Mouse (Mus musculus) forebrain, postnatal 0 days (tissue): ENCODE results near the gene Tshz2. TPM values are rescaled to one million over a fixed set of nuclear protein-coding genes. Genes with fewer than 3 reads are reported as not detected.

Experiments
- ATAC-seq: fragments of 200-750 bp; cut with Nextera tagmentation; 2 replicates; pipeline ENCODE4 v1.8.0; 2017; ENCODE audit warnings: mild to moderate bottlenecking, moderate library complexity
- DNase-seq: peaks from one replicate; pipeline ENCODE4 v3.0.0-alpha.2; 2015
- H3K27ac ChIP-seq: fragments of 300-500 bp; sonication (generic); 2 replicates; pipeline ENCODE4 v1.5.1; 2014; ENCODE audit warnings: low read depth, mild to moderate bottlenecking, antibody characterized with exemption, low read length, moderate library complexity, mixed read lengths
- H3K27me3 ChIP-seq: fragments of 300-500 bp; sonication (generic); 2 replicates; pipeline ENCODE4 v1.6.1; 2014; ENCODE audit warnings: mild to moderate bottlenecking, low read length, mixed read lengths; ENCODE audit not compliant: insufficient read depth
- H3K36me3 ChIP-seq: fragments of 300-500 bp; sonication (generic); 2 replicates; pipeline ENCODE4 v1.6.1; 2014; ENCODE audit warnings: mild to moderate bottlenecking, moderate library complexity; ENCODE audit not compliant: insufficient read depth
- H3K4me1 ChIP-seq: fragments of 300-500 bp; sonication (generic); 2 replicates; pipeline ENCODE4 v1.6.1; 2014; ENCODE audit warnings: antibody characterized with exemption; ENCODE audit not compliant: insufficient read depth
- H3K4me2 ChIP-seq: fragments of 300-500 bp; sonication (generic); 2 replicates; pipeline ENCODE4 v1.6.1; 2014; ENCODE audit warnings: low read depth, mild to moderate bottlenecking, moderate library complexity
- H3K4me3 ChIP-seq: fragments of 300-500 bp; sonication (generic); 2 replicates; pipeline ENCODE4 v1.5.1; 2014; ENCODE audit warnings: low read depth, low read length, mixed read lengths
- H3K9ac ChIP-seq: fragments of 300-500 bp; sonication (generic); 2 replicates; pipeline ENCODE4 v1.6.1; 2014; ENCODE audit warnings: mild to moderate bottlenecking
- H3K9me3 ChIP-seq: fragments of 300-500 bp; sonication (generic); 2 replicates; pipeline ENCODE4 v1.6.1; 2016; ENCODE audit warnings: low read length
- CTCF ChIP-seq: sonication (generic); IDR thresholded peaks from 2 replicates; pipeline ENCODE4 v1.5.1; 2016; ENCODE audit warnings: antibody characterized with exemption, control low read depth, low read depth
- WGBS: fragments of 180-500 bp; shearing (Covaris S2); extraction: QIAGEN DNeasy Blood & Tissue Kit; methylation state at CpG from one replicate; pipeline ENCODE4 v1.1.7; 2014; 5-methylcytosine and 5-hydroxymethylcytosine counted together
- polyA plus RNA-seq: library from polyadenylated mRNA; unstranded; fragments of >200 nt; fragmentation: Nextera tagmentation; extraction: Ambion mirVana; gene quantifications from 2 replicates; pipeline ENCODE4 v1.2.1, GENCODE M21; 2015
- total RNA-seq: library from RNA; depleted of rRNA; stranded (reverse); fragments of >200 nt; gene quantifications from 2 replicates; pipeline ENCODE4 v1.2.3, GENCODE M21; 2014; rRNA removed

Gene Tshz2
- total and polyA plus RNA-seq, 2 experiments from 2014 or later: 19.7 to 29.2 TPM

DNA sequence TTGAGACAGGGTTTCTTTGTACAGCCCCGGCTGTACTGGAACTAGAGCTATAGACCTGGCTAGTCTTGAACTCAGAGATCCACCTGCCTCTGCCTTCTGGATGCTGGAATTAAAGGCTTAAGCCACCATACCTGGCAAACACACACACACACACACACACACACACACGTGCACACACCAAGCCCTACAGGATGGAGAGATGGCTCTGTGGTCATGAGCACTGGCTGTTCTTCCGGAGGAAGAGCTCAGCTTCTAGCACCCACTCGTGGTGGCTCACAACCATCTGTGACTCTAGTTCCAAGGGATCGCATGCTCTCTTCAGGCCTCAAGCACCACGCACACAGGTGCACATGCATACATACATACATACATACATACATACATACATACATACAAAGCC, 471.6 kb downstream of the Tshz2 start:
- ATAC-seq (no peak), DNase-seq (no peak)
- Histone ChIP-seq H3K4me1 (no peaks in the 10 kb centered on the region), H3K4me2 (no peak overlapping the region), H3K4me3 (no peak overlapping the region), H3K36me3 (no peaks in the 10 kb centered on the region), H3K27me3 (no peaks in the 10 kb centered on the region), H3K9ac (no peak overlapping the region), H3K9me3 (no peaks in the 10 kb centered on the region), H3K27ac (no peak overlapping the region)
- TF ChIP-seq CTCF: no peak
- 90% methylated on average over 6 of the region's 6 CpGs for WGBS

DNA sequence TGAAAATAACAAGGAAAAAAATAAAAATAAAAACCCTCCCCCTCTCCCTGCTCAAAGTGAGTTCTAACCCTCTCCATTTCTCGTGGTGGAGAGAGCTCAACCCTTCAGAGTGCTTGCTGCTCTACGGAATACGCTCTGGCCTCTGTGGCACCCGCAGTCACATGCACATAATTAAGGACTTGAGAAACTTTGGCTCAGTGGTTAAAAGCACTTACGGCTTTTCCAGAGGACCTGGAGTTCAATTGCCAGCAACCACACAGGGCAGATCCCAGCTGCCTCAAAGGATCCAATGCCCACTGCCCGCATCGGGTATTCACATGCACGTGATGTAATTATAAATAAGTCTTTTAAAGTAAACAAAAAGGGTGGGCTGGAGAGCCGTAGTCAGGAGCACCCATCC, 473.2 kb downstream of the Tshz2 start:
- DNase-seq (no peak), ATAC-seq (peak; percentile 58; the same call in 1 of the 2 replicates)
- no peaks in the 10 kb centered on the region for H3K9me3 ChIP-seq
- WGBS: 46% methylated on average over 9 of the region's 9 CpGs
- no peak for TF ChIP-seq CTCF
- H3K4me1 ChIP-seq: no peaks in the 10 kb centered on the region
- H3K4me2 ChIP-seq: no peak overlapping the region
- no peak overlapping the region for H3K4me3 ChIP-seq
- no peak overlapping the region for H3K9ac ChIP-seq
- H3K36me3 ChIP-seq: no peaks in the 10 kb centered on the region
- no peaks in the 10 kb centered on the region for H3K27me3 ChIP-seq
- no peak overlapping the region for H3K27ac ChIP-seq

DNA sequence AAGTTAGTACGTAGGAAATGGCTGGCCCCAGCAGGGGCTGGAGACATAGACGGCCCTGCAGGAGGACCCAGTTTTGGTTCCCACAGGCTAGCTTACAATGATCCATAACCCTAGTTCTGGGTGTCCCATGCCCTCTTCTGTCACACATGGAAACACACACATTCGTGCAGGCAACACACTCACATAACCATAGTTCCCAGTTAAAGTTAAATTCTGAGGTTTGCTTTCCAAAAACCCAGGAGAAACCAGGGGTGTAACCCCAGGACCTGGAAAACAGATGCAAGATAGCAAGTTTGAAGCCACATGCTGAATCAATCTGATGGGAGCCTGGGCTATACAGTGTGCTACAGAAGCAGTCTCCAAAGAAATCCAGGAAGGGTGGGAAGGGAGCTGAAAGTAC, 475.0 kb downstream of the Tshz2 start:
- H3K9me3 ChIP-seq: no peaks in the 10 kb centered on the region
- 80% methylated on average over 3 of the region's 3 CpGs for WGBS
- ATAC-seq: no peak

DNA sequence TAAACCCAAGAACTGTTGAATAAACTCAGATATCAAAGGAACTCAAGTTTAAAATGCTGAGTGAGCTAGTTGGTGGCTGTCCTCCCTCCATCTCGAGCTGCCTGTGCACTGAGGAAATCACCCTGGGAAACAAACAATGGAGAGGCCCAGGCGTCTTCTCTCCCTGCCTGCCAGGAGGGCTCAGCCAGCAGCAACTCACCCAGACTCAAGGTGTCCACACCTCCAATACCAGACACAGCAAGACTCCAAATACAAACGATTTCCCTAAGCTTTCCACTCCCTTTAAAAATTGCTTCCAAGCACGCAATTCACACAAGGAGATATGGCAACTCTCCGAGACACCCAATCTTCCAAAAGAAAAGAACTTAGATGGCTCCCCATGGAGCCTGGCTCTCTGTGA, 476.7 kb downstream of the Tshz2 start:
- H3K36me3 ChIP-seq: 0 out of 2 replicates have a peak, but pooled peaks cover 2% of the 10 kb centered on the region
- no peaks in the 10 kb centered on the region for H3K4me1 ChIP-seq
- DNase-seq (no peak), ATAC-seq (no peak)
- no peak overlapping the region for H3K4me3 ChIP-seq
- H3K9ac ChIP-seq: no peak overlapping the region
- no peak overlapping the region for H3K4me2 ChIP-seq
- no peaks in the 10 kb centered on the region for H3K9me3 ChIP-seq
- no peak overlapping the region for H3K27ac ChIP-seq
- TF ChIP-seq CTCF: no peak
- H3K27me3 ChIP-seq: no peaks in the 10 kb centered on the region
- 28% methylated on average over 5 of the region's 5 CpGs for WGBS

More for the DNA sequence above, 475.0 kb downstream of the Tshz2 start:
- DNase-seq: no peak
- TF ChIP-seq CTCF: no peak
- H3K9ac ChIP-seq: no peak overlapping the region
- H3K4me1 ChIP-seq: no peaks in the 10 kb centered on the region
- no peak overlapping the region for H3K4me2 ChIP-seq
- H3K36me3 ChIP-seq: no peaks in the 10 kb centered on the region
- no peaks in the 10 kb centered on the region for H3K27me3 ChIP-seq
- H3K27ac ChIP-seq: no peak overlapping the region
- no peak overlapping the region for H3K4me3 ChIP-seq

DNA sequence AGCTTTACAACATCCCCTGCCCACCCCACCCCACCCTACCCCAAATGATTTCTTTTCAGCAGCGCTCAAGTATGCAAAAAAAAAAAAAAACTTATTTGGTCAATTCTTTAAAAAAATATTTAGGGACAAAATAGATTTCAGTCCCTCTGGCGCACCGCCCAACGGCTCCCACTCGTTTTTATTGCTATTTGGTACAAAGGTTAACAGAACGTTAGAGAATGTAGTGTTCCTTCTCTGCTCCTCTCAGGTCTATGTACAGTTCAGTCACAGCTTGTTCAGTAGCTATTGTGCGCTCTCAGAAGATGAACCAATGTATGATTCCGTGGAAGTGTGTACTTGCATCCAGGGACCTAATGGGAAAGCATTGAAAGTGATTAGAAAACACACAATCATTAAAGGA, 477.5 kb downstream of the Tshz2 start:
- WGBS: 77% methylated on average over 8 of the region's 8 CpGs

DNA sequence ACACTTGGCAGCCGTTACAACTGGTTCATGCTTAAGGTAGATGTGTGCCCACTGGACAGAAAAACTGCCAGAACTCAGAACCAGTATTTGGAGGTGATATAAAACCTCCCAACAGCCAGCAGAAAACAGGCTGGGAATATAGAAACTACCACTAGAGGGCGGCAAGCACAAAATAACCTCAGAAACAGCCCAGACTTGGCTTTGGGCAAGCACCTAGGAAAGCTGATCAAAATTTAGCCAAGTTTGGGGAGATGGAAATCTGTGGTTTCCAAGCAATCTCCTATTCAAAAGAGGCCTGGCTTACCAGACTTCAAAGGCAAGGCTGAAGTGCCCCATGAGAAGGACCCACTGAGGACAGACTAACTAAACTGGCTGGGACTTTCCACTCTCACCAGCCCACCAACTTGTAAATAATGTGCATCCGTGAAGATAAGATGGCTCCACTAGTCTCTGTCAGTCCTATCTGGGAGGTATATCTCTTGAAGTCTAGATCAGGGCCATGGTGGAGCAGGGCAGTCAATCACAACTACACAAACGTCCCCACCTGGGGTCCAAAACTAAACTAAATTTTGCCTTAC, 484.0 kb downstream of the Tshz2 start:
- WGBS: 42% methylated on average over 4 of the region's 4 CpGs
- no peaks in the 10 kb centered on the region for H3K27me3 ChIP-seq
- peak; percentile 90 for TF ChIP-seq CTCF

More for the DNA sequence above, 477.5 kb downstream of the Tshz2 start:
- Histone ChIP-seq H3K27me3 (no peaks in the 10 kb centered on the region), H3K27ac (no peak overlapping the region), H3K36me3 (0 out of 2 replicates have a peak, but pooled peaks cover 4% of the 10 kb centered on the region), H3K4me3 (no peak overlapping the region), H3K4me2 (no peak overlapping the region), H3K4me1 (no peaks in the 10 kb centered on the region), H3K9me3 (no peaks in the 10 kb centered on the region), H3K9ac (no peak overlapping the region)
- DNase-seq: no peak
- no peak for ATAC-seq
- no peak for TF ChIP-seq CTCF

DNA sequence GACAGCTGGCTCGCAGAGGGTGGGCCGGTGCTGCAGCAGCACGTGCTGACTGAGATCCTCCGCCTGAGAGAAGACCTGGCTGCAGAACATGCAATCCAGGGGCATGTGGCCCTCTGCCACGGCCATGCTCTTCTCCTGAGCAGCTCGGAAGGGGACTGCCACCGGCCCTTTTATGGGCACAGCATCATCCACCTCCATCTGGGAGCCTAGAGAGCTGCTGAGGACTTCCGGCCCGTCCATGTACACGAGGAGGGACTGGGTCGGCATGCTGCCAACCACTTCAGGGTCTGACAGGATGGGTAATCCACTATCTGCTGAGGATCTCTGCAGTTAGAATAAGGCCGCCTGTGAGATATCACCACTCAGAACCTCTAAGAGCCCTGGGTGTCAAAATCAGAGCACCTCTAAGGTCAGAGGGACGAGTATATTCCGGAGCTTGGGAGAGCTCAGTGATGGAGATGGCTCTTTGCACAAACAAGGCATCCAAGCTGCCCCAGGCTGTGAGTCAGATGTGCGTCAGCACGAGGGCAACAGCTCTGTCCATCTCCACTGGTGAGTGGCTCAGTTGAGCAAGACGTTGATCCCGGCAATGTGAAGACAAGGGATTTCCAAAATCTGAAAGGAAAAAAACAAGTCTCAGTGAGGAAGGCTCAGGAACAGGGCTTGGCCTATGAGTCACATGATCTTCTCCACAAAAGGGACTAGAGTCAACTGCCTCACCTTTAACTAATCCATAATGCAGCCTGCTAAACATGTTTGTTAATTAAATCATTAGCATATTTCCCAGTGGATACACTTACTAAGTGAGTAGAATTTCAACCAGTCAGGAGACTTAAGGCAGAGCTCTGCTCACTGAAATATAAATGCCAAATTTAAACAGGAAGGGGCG, 487.6 kb downstream of the Tshz2 start:
- Histone ChIP-seq H3K4me2 (no peak overlapping the region), H3K9ac (no peak overlapping the region), H3K9me3 (no peaks in the 10 kb centered on the region), H3K36me3 (peaks cover 17% of the 10 kb centered on the region), H3K27ac (no peak overlapping the region), H3K4me1 (no peaks in the 10 kb centered on the region), H3K27me3 (no peaks in the 10 kb centered on the region), H3K4me3 (no peak overlapping the region)
- 90% methylated on average over 19 of the region's 19 CpGs for WGBS
- ATAC-seq: no peak
- DNase-seq: no peak
- no peak for TF ChIP-seq CTCF

More for the DNA sequence above, 484.0 kb downstream of the Tshz2 start:
- H3K4me3 ChIP-seq: no peak overlapping the region
- no peaks in the 10 kb centered on the region for H3K9me3 ChIP-seq
- H3K9ac ChIP-seq: no peak overlapping the region
- no peak overlapping the region for H3K27ac ChIP-seq
- DNase-seq: peak; percentile 92
- H3K36me3 ChIP-seq: peaks cover 22% of the 10 kb centered on the region
- no peaks in the 10 kb centered on the region for H3K4me1 ChIP-seq
- no peak overlapping the region for H3K4me2 ChIP-seq
- peak; percentile 70 for ATAC-seq

Other genes with a start within 250 kb of the Tshz2 start
- not detected in 2 replicates for gene Gm11011, start 45.3 kb upstream of the Tshz2 start, total RNA-seq
- gene Gm11011, start 45.3 kb upstream of the Tshz2 start, polyA plus RNA-seq: not detected in 2 replicates